ENCODE assay signal across 8 mouse cellular contexts in genomic region chr4:48045721-48046460, GRCm38 (mm10). TPM values are rescaled to one million over a fixed set of nuclear protein-coding genes. Genes with fewer than 3 reads are reported as not detected.
DNase-seq lines count a peak whose midpoint lies in the region; ATAC-seq and TF ChIP-seq lines count a peak whose summit lies in the region.

No protein-coding gene starts in this region.

- H3K4me1 ChIP-seq in thymus, adult 2 months (replicated peaks; ENCODE audit: control insufficient read depth, insufficient read depth, low read length) = peaks cover 32% of the 10 kb centered on the region
- peaks cover 55% of the 10 kb centered on the region for H3K4me1 ChIP-seq in forebrain, embryonic 15.5 days
- H3K4me1 ChIP-seq in intestine, embryonic 15.5 days (replicated peaks) = peaks cover 37% of the 10 kb centered on the region
- H3K4me1 ChIP-seq in lung, embryonic 15.5 days = peaks cover 50% of the 10 kb centered on the region

- peak; percentile 38 for DNase-seq in thymus, adult 2 months
- no peak for DNase-seq in thymus, adult 18-20 months
- DNase-seq in brain, embryonic 14.5 days (ENCODE audit: low read depth) = peak; percentile 84
- peak; percentile 55 to 62 for DNase-seq in right cerebral cortex, adult 2 months (ENCODE audit: low spot score in 2 of 2)
- no peak for DNase-seq in c-Kit-positive CD71-positive TER-119-positive erythroid progenitor cells, embryonic 14.5 days (ENCODE audit: low spot score)

- H3K27ac ChIP-seq in thymus, adult 2 months (ENCODE audit: control insufficient read depth, insufficient read depth, low read length) = no peak overlapping the region
- H3K27ac ChIP-seq in forebrain, embryonic 15.5 days (replicated peaks) = peak overlapping the region; percentile 92
- no peak overlapping the region for H3K27ac ChIP-seq in intestine, embryonic 15.5 days
- H3K27ac ChIP-seq in lung, embryonic 15.5 days = no peak overlapping the region

- no peaks in the 10 kb centered on the region for H3K36me3 ChIP-seq in thymus, adult 2 months (ENCODE audit: control insufficient read depth, insufficient read depth, low read length)
- H3K36me3 ChIP-seq in forebrain, embryonic 15.5 days = no peaks in the 10 kb centered on the region
- no peaks in the 10 kb centered on the region for H3K36me3 ChIP-seq in intestine, embryonic 15.5 days
- no peaks in the 10 kb centered on the region for H3K36me3 ChIP-seq in lung, embryonic 15.5 days

- no peak for ATAC-seq in forebrain, embryonic 15.5 days (replicated peaks)
- no peak for ATAC-seq in intestine, embryonic 15.5 days
- ATAC-seq in lung, embryonic 15.5 days (ENCODE audit: borderline replicate concordance, extremely low read depth, low FRiP score, low TSS enrichment) = no peak

- WGBS in thymus, adult 2 months = 1% methylated on average over 39 of the region's 39 CpGs
- under 1% methylated on average over 39 of the region's 39 CpGs for WGBS in forebrain, embryonic 15.5 days
- WGBS in intestine, embryonic 15.5 days = under 1% methylated on average over 39 of the region's 39 CpGs
- under 1% methylated on average over 39 of the region's 39 CpGs for WGBS in lung, embryonic 15.5 days

- H3K4me2 ChIP-seq in forebrain, embryonic 15.5 days (replicated peaks) = peak overlapping the region; percentile 98
- H3K4me2 ChIP-seq in intestine, embryonic 15.5 days (replicated peaks) = peak overlapping the region; percentile 99
- H3K4me2 ChIP-seq in lung, embryonic 15.5 days = peak overlapping the region; percentile 94

- peak overlapping the region; percentile 67 for H3K9ac ChIP-seq in forebrain, embryonic 15.5 days (replicated peaks)
- H3K9ac ChIP-seq in intestine, embryonic 15.5 days = no peak overlapping the region
- peak overlapping the region; percentile 26; the same call in 1 of the 2 replicates for H3K9ac ChIP-seq in lung, embryonic 15.5 days

- no peak for TF ChIP-seq CTCF in thymus, adult 2 months (IDR thresholded peaks at IDR 0.05; ENCODE audit: borderline replicate concordance, control insufficient read depth, extremely low read depth, insufficient read depth, low read length, poor library complexity)
- no peak for TF ChIP-seq CTCF in brain, embryonic 14.5 days (IDR thresholded peaks at IDR 0.05; ENCODE audit: borderline replicate concordance, extremely low read depth, insufficient read depth, insufficient read length)

- H3K4me3 ChIP-seq in thymus, adult 2 months (ENCODE audit: control insufficient read depth, insufficient read depth, low read length) = peak overlapping the region; percentile 51
- H3K4me3 ChIP-seq in forebrain, embryonic 15.5 days = peak overlapping the region; percentile 86
- H3K4me3 ChIP-seq in intestine, embryonic 15.5 days (replicated peaks) = peak overlapping the region; percentile 72
- peak overlapping the region; percentile 77 for H3K4me3 ChIP-seq in lung, embryonic 15.5 days

- TF ChIP-seq POLR2A in thymus, adult 2 months (IDR thresholded peaks at IDR 0.05; ENCODE audit: control insufficient read depth, extremely low read depth, insufficient read depth, low read length, poor library complexity) = no peak
- TF ChIP-seq POLR2A in brain, embryonic 14.5 days (IDR thresholded peaks at IDR 0.05; ENCODE audit: borderline replicate concordance, extremely low read depth, insufficient read depth, insufficient read length, poor library complexity, severe bottlenecking) = no peak

- peaks cover 34% of the 10 kb centered on the region for H3K27me3 ChIP-seq in thymus, adult 2 months (ENCODE audit: control insufficient read depth, insufficient read depth, low read length)
- peaks cover 32% of the 10 kb centered on the region for H3K27me3 ChIP-seq in forebrain, embryonic 15.5 days
- H3K27me3 ChIP-seq in intestine, embryonic 15.5 days (replicated peaks) = peaks cover 55% of the 10 kb centered on the region
- peaks cover 58% of the 10 kb centered on the region for H3K27me3 ChIP-seq in lung, embryonic 15.5 days

- no peaks in the 10 kb centered on the region for H3K9me3 ChIP-seq in forebrain, embryonic 15.5 days
- no peaks in the 10 kb centered on the region for H3K9me3 ChIP-seq in intestine, embryonic 15.5 days
- no peaks in the 10 kb centered on the region for H3K9me3 ChIP-seq in lung, embryonic 15.5 days

RNA-seq across cellular contexts. Expression of gene Nr4a3, which starts 0.9 kb away (rescaled TPM):
- polyA plus RNA-seq in thymus, adult 2 months (2012; rRNA removed) = 39.7 and 46.1 TPM in 2 replicates
- 5.7 and 6.5 TPM in 2 replicates for polyA plus RNA-seq in brain, embryonic 14.5 days (2012; rRNA removed)
- 7.2 and 8.2 TPM in 2 replicates for polyA plus RNA-seq in forebrain, embryonic 15.5 days (2015; fragmentation: Nextera tagmentation; extraction: Ambion mirVana)
- polyA plus RNA-seq in intestine, embryonic 15.5 days (2015; fragmentation: Nextera tagmentation; extraction: Ambion mirVana) = 0.19 and 0.23 TPM in 2 replicates
- polyA plus RNA-seq in lung, embryonic 15.5 days (2015; fragmentation: Nextera tagmentation; extraction: Ambion mirVana) = 0.06 and 0.11 TPM in 2 replicates

Comparison
In these comparisons a context has a peak if more than half of its experiments do, and no peak if none do; other contexts are left out.
1. DNase-seq: peak in thymus, adult 2 months (single experiment), brain, embryonic 14.5 days (single experiment) and right cerebral cortex, adult 2 months (2 of 2); none in thymus, adult 18-20 months (0 of 2) and c-Kit-positive CD71-positive TER-119-positive erythroid progenitor cells, embryonic 14.5 days (single experiment).
2. Peak in every context shown above with its lines, with median percentiles within 50 percentile points of each other: H3K4me3 ChIP-seq and H3K4me2 ChIP-seq.